Mouse (Mus musculus) G1E (cell line): ENCODE measurements around the gene Fam53b.

ENCODE experiments used
- CTCF ChIP-seq: IDR thresholded peaks from 2 replicates; pipeline ENCODE4 v1.5.1; 2012; ENCODE audit warnings: low read depth, low read length, inconsistent platforms, mixed read lengths
- GATA2 ChIP-seq: IDR thresholded peaks from 2 replicates; pipeline ENCODE4 v1.6.1; 2012; ENCODE audit warnings: low read depth, low read length, inconsistent platforms, borderline replicate concordance

- no peak for TF ChIP-seq CTCF
- TF ChIP-seq GATA2, result no peak
These were observed 131.9 kb downstream of the Fam53b start for GRCm38 (mm10) chr7:132681831-132682230.
